Comparison of ENCODE assay signal across 8 mouse cellular contexts in genomic region chr2:181581402-181582120, GRCm38 (mm10). TPM values are rescaled to one million over a fixed set of nuclear protein-coding genes. Genes with fewer than 3 reads are reported as not detected.
DNase-seq lines count a peak whose midpoint lies in the region.

No protein-coding gene starts in this region.

- WGBS in macrophage (ENCODE audit: missing documents) = 1% methylated on average over 49 of the region's 49 CpGs

- peak overlapping the region; percentile 90 for H3K27ac ChIP-seq in macrophage

- H3K79me2 ChIP-seq in macrophage (ENCODE audit: inconsistent target) = peaks cover 44% of the 10 kb centered on the region

- H3K36me3 ChIP-seq in macrophage (ENCODE audit: inconsistent target) = peaks cover 14% of the 10 kb centered on the region

- DNase-seq in adrenal gland, adult 18-20 months (ENCODE audit: low spot score in 2 of 2) = peak; percentile 85
- peak; percentile 87 for DNase-seq in embryo, embryonic 10.5 days (ENCODE audit: low spot score)
- DNase-seq in gastrocnemius, postnatal 10 days = peak; percentile 85
- DNase-seq in induced T-regulatory cell, adult 2 months (ENCODE audit: low read depth) = peak; percentile 86
- peak; percentile 78 to 82 for DNase-seq in left cerebral cortex, adult 8-10 months (ENCODE audit: low spot score in 2 of 2)
- peak; percentile 90 for DNase-seq in right cerebral cortex, adult 18-20 months
- peak; percentile 84 for DNase-seq in urinary bladder, postnatal 25 days (ENCODE audit: low spot score)

- peak overlapping the region; percentile 85 for H3K4me3 ChIP-seq in macrophage (ENCODE audit: inconsistent target)

RNA-seq across cellular contexts. Expression of gene Uckl1, which starts 3.1 kb away (rescaled TPM):
- total RNA-seq in adrenal gland, adult 18-20 months (2021) = 10 to 100 TPM; 79.1 to 84.8 TPM
- 10 to 100 TPM; 36.5 to 43.5 TPM for total RNA-seq in gastrocnemius, postnatal 10 days (2021)
- 10 to 100 TPM; 53.5 to 80.6 (median 63.6) TPM for total RNA-seq in left cerebral cortex, adult 8-10 months (2022)
- 100 to 1,000 TPM; 122 to 491 (median 295) TPM for total RNA-seq in macrophage (2018; cell fraction: chromatin; rRNA removed)
- 10 to 100 TPM; 23.5 to 49.1 (median 30.0) TPM for total RNA-seq in macrophage (2018; cell fraction: cytosol; rRNA removed)
- total RNA-seq in macrophage (2018; cell fraction: nucleus; rRNA removed) = 100 to 1,000 TPM in 21 of 26 experiments, 10 to 100 TPM in 5; 82.3 to 303 (median 162) TPM
- 32.9 to 57.2 TPM (median 33.9 TPM) in 3 replicates for polyA plus RNA-seq in macrophage (2018)

RNA-seq across cellular contexts. Expression of gene Prpf6, which starts 10.1 kb away (rescaled TPM):
- 10 to 100 TPM; 60.6 to 65.2 TPM for total RNA-seq in adrenal gland, adult 18-20 months (2021)
- total RNA-seq in gastrocnemius, postnatal 10 days (2021) = 10 to 100 TPM; 26.7 to 33.4 TPM
- 10 to 100 TPM; 54.0 to 60.9 (median 56.7) TPM for total RNA-seq in left cerebral cortex, adult 8-10 months (2022)
- 100 to 1,000 TPM in 2 of 26 experiments, 10 to 100 TPM in 24; 38.7 to 108 (median 60.6) TPM for total RNA-seq in macrophage (2018; cell fraction: chromatin; rRNA removed)
- total RNA-seq in macrophage (2018; cell fraction: cytosol; rRNA removed) = 10 to 100 TPM; 28.1 to 46.4 (median 36.0) TPM
- total RNA-seq in macrophage (2018; cell fraction: nucleus; rRNA removed) = 10 to 100 TPM; 31.5 to 58.8 (median 42.5) TPM
- 34.2 to 55.4 TPM (median 34.6 TPM) in 3 replicates for polyA plus RNA-seq in macrophage (2018)

RNA-seq across cellular contexts. Expression of gene Zfp512b, which starts 11.0 kb away (rescaled TPM):
- 10 to 100 TPM; 37.4 to 49.0 TPM for total RNA-seq in adrenal gland, adult 18-20 months (2021)
- total RNA-seq in gastrocnemius, postnatal 10 days (2021) = 10 to 100 TPM; 28.4 to 32.4 TPM
- 10 to 100 TPM; 68.9 to 94.3 (median 77.1) TPM for total RNA-seq in left cerebral cortex, adult 8-10 months (2022)
- total RNA-seq in macrophage (2018; cell fraction: chromatin; rRNA removed) = 100 to 1,000 TPM in 4 of 26 experiments, 10 to 100 TPM in 22; 19.9 to 129 (median 61.5) TPM
- total RNA-seq in macrophage (2018; cell fraction: cytosol; rRNA removed) = 10 to 100 TPM in 10 of 26 experiments, 1 to 10 TPM in 16; 4.3 to 17.0 (median 9.1) TPM
- total RNA-seq in macrophage (2018; cell fraction: nucleus; rRNA removed) = 10 to 100 TPM in 25 of 26 experiments, 1 to 10 TPM in 1; 9.3 to 85.8 (median 32.2) TPM
- 6.0 to 12.6 TPM (median 6.7 TPM) in 3 replicates for polyA plus RNA-seq in macrophage (2018)

RNA-seq across cellular contexts. Expression of gene Samd10, which starts 17.5 kb away (rescaled TPM):
- 1 to 10 TPM; 8.3 to 8.7 TPM for total RNA-seq in adrenal gland, adult 18-20 months (2021)
- 1 to 10 TPM in 1 of 2 experiments, under 1 TPM in 1; 0.85 to 1.2 TPM for total RNA-seq in gastrocnemius, postnatal 10 days (2021)
- 10 to 100 TPM; 19.6 to 22.3 (median 21.6) TPM for total RNA-seq in left cerebral cortex, adult 8-10 months (2022)
- 1 to 10 TPM in 19 of 26 experiments, under 1 TPM in 3, not detected in 4; 0.37 to 8.2 (median 1.9) TPM for total RNA-seq in macrophage (2018; cell fraction: chromatin; rRNA removed)
- total RNA-seq in macrophage (2018; cell fraction: cytosol; rRNA removed) = 1 to 10 TPM; 2.0 to 5.1 (median 4.0) TPM
- 1 to 10 TPM in 21 of 26 experiments, under 1 TPM in 5; 0.30 to 6.7 (median 2.1) TPM for total RNA-seq in macrophage (2018; cell fraction: nucleus; rRNA removed)
- 2.1 to 3.8 TPM (median 2.8 TPM) in 3 replicates for polyA plus RNA-seq in macrophage (2018)

Comparison
In these comparisons a context has a peak if more than half of its experiments do, and no peak if none do; other contexts are left out.
1. Peak in every context shown above with its lines: DNase-seq, H3K4me3 ChIP-seq and H3K27ac ChIP-seq.